ENCODE assay signal across 8 mouse cellular contexts in the genomic region with DNA sequence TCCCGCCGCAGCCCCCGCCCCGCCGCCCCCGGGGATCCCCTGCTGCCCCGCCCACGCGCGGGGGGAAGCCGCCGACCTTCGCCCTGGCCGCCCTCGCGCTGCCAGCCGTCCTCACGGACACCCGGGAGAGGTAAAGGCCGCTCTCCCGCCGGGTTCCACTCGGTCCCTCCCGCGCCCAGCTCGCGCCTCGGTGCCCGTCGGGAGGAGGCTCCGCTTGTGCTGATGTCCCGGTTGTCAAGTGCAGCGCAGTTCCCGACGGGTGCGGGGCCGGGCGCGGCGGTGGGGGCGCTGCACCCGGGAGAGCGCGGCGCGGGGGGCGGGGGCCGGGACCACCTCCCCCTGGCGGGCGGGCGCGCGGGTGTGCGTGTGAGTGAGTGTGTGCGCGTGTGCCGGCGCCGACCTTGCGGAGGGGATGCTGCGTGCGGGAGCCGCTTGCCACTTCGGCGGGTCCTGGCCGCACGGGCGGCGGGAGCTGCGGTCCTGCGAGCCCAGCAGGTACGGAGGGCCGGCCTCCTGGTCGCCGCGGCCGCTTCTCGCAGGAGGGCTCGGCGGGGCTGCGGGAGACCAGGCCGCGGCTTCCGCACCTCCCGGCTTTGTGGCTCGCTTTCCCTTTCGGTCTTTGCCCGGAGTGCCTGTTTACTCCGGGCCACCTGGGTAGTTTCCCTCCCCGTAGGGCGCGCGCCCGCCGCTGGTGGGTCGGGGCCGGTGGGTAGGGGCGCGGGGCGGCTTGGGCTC. TPM values are rescaled to one million over a fixed set of nuclear protein-coding genes. Genes with fewer than 3 reads are reported as not detected.
DNase-seq lines count a peak whose midpoint lies in the region; ATAC-seq lines count a peak whose summit lies in the region.

A gene (plus strand): TSS at position 61 of the 735 bp plus-strand sequence.

- WGBS in heart, embryonic 12.5 days = under 1% methylated on average over 86 of the region's 100 CpGs
- under 1% methylated on average over 48 of the region's 100 CpGs for WGBS in neural tube, embryonic 14.5 days

- peak within 1 kb of the TSS; percentile 72 for H3K4me2 ChIP-seq in heart, embryonic 12.5 days
- peak within 1 kb of the TSS; percentile 84 for H3K4me2 ChIP-seq in neural tube, embryonic 14.5 days (ENCODE audit: low read depth, low read length)

- peaks cover 19% of the 10 kb centered on the region for H3K36me3 ChIP-seq in heart, embryonic 12.5 days
- peaks cover 7% of the 10 kb centered on the region; the same call in 1 of the 2 replicates for H3K36me3 ChIP-seq in neural tube, embryonic 14.5 days (ENCODE audit: control insufficient read depth, insufficient read depth, low read length)

- H3K9me3 ChIP-seq in heart, embryonic 12.5 days (replicated peaks) = no peaks in the 10 kb centered on the region
- no peaks in the 10 kb centered on the region for H3K9me3 ChIP-seq in neural tube, embryonic 14.5 days (ENCODE audit: control insufficient read depth, low read length)

- peaks cover 13% of the 10 kb centered on the region for H3K4me1 ChIP-seq in heart, embryonic 12.5 days (replicated peaks)
- peaks cover 9% of the 10 kb centered on the region for H3K4me1 ChIP-seq in neural tube, embryonic 14.5 days (ENCODE audit: control insufficient read depth, insufficient read depth, low read length)

- DNase-seq in CD8-positive naive resting alpha-beta T cell, adult 2 months (ENCODE audit: low read depth in 2 of 2, low spot score in 2 of 2) = peak; percentile 58 to 64
- DNase-seq in brain, adult 2 months (ENCODE audit: low read depth, low spot score) = peak; percentile 61
- peak; percentile 22 to 45 for DNase-seq in layer of hippocampus, adult 18-20 months (ENCODE audit: low spot score in 2 of 2)
- DNase-seq in lung, adult 18-20 months = peak; percentile 75 to 76
- peak; percentile 62 for DNase-seq in thymus, postnatal 25 days

- H3K9ac ChIP-seq in heart, embryonic 12.5 days = peak within 1 kb of the TSS; percentile 92
- H3K9ac ChIP-seq in neural tube, embryonic 14.5 days (replicated peaks; ENCODE audit: low read depth, low read length) = peak within 1 kb of the TSS; percentile 94

- peak within 1 kb of the TSS; percentile 94 for H3K27ac ChIP-seq in heart, embryonic 12.5 days (ENCODE audit: poor library complexity, severe bottlenecking)
- H3K27ac ChIP-seq in neural tube, embryonic 14.5 days (ENCODE audit: low read depth, low read length) = peak within 1 kb of the TSS; percentile 97

- H3K27me3 ChIP-seq in heart, embryonic 12.5 days (replicated peaks) = no peaks in the 10 kb centered on the region
- H3K27me3 ChIP-seq in neural tube, embryonic 14.5 days (ENCODE audit: control insufficient read depth, insufficient read depth, low read length) = no peaks in the 10 kb centered on the region

- peak; percentile 36; the same call in 1 of the 2 replicates for ATAC-seq in erythroblast, adult 5-6 weeks (replicated peaks; ENCODE audit: low FRiP score, poor library complexity, severe bottlenecking)
- ATAC-seq in heart, embryonic 12.5 days (ENCODE audit: insufficient number of reproducible peaks, low FRiP score) = peak; percentile 52
- ATAC-seq in neural tube, embryonic 14.5 days (ENCODE audit: low read depth) = peak; percentile 75

- peak within 1 kb of the TSS; percentile 90 for H3K4me3 ChIP-seq in heart, embryonic 12.5 days
- H3K4me3 ChIP-seq in neural tube, embryonic 14.5 days (ENCODE audit: low read depth, low read length) = peak within 1 kb of the TSS; percentile 93

RNA-seq across cellular contexts. Expression of the gene that starts here (rescaled TPM):
- 6.0 and 29.9 TPM in 2 replicates for total RNA-seq in erythroblast, adult 5-6 weeks (2015; ENCODE audit: low replicate concordance)
- total RNA-seq in erythroblast, adult 5-6 weeks (2017; ENCODE audit: low replicate concordance) = 3.6 and 11.8 TPM in 2 replicates
- 10.2 and 10.8 TPM in 2 replicates for polyA plus RNA-seq in heart, embryonic 12.5 days (2016; fragmentation: Nextera tagmentation; extraction: Ambion mirVana)
- total RNA-seq in layer of hippocampus, adult 18-20 months (2021) = 10 to 100 TPM; 23.4 to 27.7 TPM
- 16.8 and 22.8 TPM in 2 replicates for polyA plus RNA-seq in neural tube, embryonic 14.5 days (2014; fragmentation: Nextera tagmentation; extraction: Ambion mirVana)

Comparison
In these comparisons a context has a peak if more than half of its experiments do, and no peak if none do; other contexts are left out.
1. Peak in every context shown above with its lines: DNase-seq, ATAC-seq, H3K4me3 ChIP-seq and H3K27ac ChIP-seq.